Mouse (Mus musculus) lung, postnatal 25 days (tissue): ENCODE results near the gene Cmc2.

Source experiments
- DNase-seq: peaks from one replicate; pipeline ENCODE4 v3.0.0; 2022; ENCODE audit warnings: low spot score

Gene Cmc2

GRCm38 (mm10) chr8:116921337-116922059 is at the start of gene Cmc2, which contains the start of gene Cenpn:
Cmc2 (minus strand) TSS chr8:116921455.
Cenpn (plus strand) TSS chr8:116921730.
- DNase-seq, result peak; percentile 89

GRCm38 (mm10) chr8:116969531-116969930 is 48.3 kb upstream of the Cmc2 start:
- DNase-seq, result no peak

GRCm38 (mm10) chr8:116954415-116954814 is 33.2 kb upstream of the Cmc2 start:
- no peak for DNase-seq

GRCm38 (mm10) chr8:116952428-116952827 is 31.2 kb upstream of the Cmc2 start:
- no peak for DNase-seq

GRCm38 (mm10) chr8:116951778-116952177 is 30.5 kb upstream of the Cmc2 start:
- no peak for DNase-seq

GRCm38 (mm10) chr8:116951369-116951768 is 30.1 kb upstream of the Cmc2 start:
- DNase-seq, result no peak

GRCm38 (mm10) chr8:116947589-116947988 is 26.3 kb upstream of the Cmc2 start:
- DNase-seq, result no peak

GRCm38 (mm10) chr8:116946851-116947250 is 25.6 kb upstream of the Cmc2 start:
- DNase-seq, result no peak

GRCm38 (mm10) chr8:116946268-116946838 is 25.1 kb upstream of the Cmc2 start:
- DNase-seq, result no peak

- DNase-seq, result no peak
Measured at GRCm38 (mm10) chr8:116945169-116945910, 24.1 kb upstream of the Cmc2 start.

GRCm38 (mm10) chr8:116944385-116944696 is 23.1 kb upstream of the Cmc2 start:
- DNase-seq, result no peak

- DNase-seq, result peak; percentile 32
Measured at GRCm38 (mm10) chr8:116943555-116944384, 22.5 kb upstream of the Cmc2 start.

- DNase-seq, result peak; percentile 87
Measured at GRCm38 (mm10) chr8:116943161-116943554, 21.9 kb upstream of the Cmc2 start, which contains the start of gene Atmin. Atmin (plus strand) TSS chr8:116943393.

GRCm38 (mm10) chr8:116942284-116943058 is 21.2 kb upstream of the Cmc2 start:
- DNase-seq, result peak; percentile 24

- no peak for DNase-seq
Measured at GRCm38 (mm10) chr8:116935506-116935905, 14.3 kb upstream of the Cmc2 start.

GRCm38 (mm10) chr8:116934976-116935375 is 13.7 kb upstream of the Cmc2 start:
- DNase-seq, result no peak

GRCm38 (mm10) chr8:116928588-116928987 is 7.3 kb upstream of the Cmc2 start:
- no peak for DNase-seq

- no peak for DNase-seq
Measured at GRCm38 (mm10) chr8:116927880-116928279, 6.6 kb upstream of the Cmc2 start.

- no peak for DNase-seq
Measured at GRCm38 (mm10) chr8:116923526-116923925, 2.3 kb upstream of the Cmc2 start.

- DNase-seq, result no peak
Measured at GRCm38 (mm10) chr8:116922060-116922757, 954 bp upstream of the Cmc2 start.

- DNase-seq, result no peak
Measured at GRCm38 (mm10) chr8:116921005-116921336, 284 bp downstream of the Cmc2 start.
